Mouse (Mus musculus): Measurements from ENCODE around the gene Snap23.

DNA sequence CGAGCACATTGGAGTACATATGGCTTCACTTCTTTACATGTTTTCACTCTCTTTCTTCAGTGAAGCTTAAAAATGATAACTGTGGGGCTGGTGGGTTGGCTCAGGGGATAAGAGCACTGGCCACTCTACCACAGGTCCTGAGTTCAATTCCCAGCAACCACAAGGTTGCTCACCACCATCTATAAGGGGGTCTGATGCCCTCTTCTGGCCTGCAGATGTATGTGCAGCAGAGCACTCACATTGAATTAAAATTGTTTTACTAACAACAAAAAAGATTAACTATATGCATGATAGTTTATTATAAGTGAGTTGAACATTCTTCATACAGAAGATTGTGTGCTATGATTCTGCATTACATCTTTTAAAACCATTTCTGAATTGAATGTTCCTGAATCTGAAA lies 52.1 kb downstream of the Snap23 start:
- TF ChIP-seq CTCF (IDR thresholded peaks at IDR 0.05; ENCODE audit: insufficient read depth, low read length) (no peak), POLR2A (IDR thresholded peaks at IDR 0.05; ENCODE audit: borderline replicate concordance, extremely low read depth, low read depth, low read length) (no peak)
